Comparison of ENCODE assay signal across 16 mouse cellular contexts in the genomic region with DNA sequence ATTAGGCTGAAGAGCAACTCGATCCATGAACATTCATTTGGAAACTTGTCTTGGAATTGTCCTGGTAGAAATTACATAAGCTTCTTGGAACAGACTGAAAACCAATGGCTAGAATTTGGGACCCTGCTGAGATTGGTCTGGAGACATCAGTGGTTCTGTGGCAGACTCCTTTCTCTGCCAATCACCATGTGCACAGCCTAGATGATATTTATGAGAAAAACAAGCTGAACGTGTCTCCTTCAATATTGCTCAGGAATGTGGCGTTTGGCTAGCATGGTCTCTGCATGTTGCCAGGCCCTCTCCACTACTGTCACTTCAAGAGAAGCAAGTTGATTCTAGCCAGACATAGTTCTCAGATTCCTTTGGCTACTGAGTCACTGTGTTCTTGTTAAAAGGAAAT.
DNase-seq lines count a peak whose midpoint lies in the region; TF ChIP-seq lines count a peak whose summit lies in the region.
"Had no signal": no experiment of that assay in that cellular context is flagged by ENCODE, and none has a peak within 500 bp of the region (broad histone marks: within the 10 kb centered on the region; RNA-seq: fewer than 3 reads in every experiment).

No protein-coding gene starts in this region.

- WGBS in lung, adult 2 months, result 63% methylated on average over 3 of the region's 3 CpGs

- TF ChIP-seq CTCF in gastrocnemius, adult 2 months (IDR thresholded peaks at IDR 0.05), result no peak
- TF ChIP-seq CTCF in lung, adult 2 months (IDR thresholded peaks at IDR 0.05; ENCODE audit: insufficient read depth, low read length), result no peak

- H3K4me3 ChIP-seq in gastrocnemius, adult 2 months, result no peak overlapping the region
- H3K4me3 ChIP-seq in lung, adult 2 months (replicated peaks; ENCODE audit: extremely low read depth, low read depth, low read length), result no peak overlapping the region
- H3K4me3 ChIP-seq: midbrain, embryonic 12.5 days; myocyte; neural tube, embryonic 15.5 days had no signal

- DNase-seq in gastrocnemius, postnatal 25 days, result peak; percentile 7
- no peak for DNase-seq in gastrocnemius, adult 2 months
- DNase-seq in lung, postnatal 36 days, result peak; percentile 7
- DNase-seq in lung, adult 2 months, result no peak
- peak; percentile 63 for DNase-seq in cerebellum, adult 9-11 months
- peak; percentile 13 for DNase-seq in skeletal muscle tissue, adult 2 months (ENCODE audit: low read depth, low spot score)
- DNase-seq in adrenal gland, postnatal 4 days (ENCODE audit: low spot score in 2 of 2), result no peak
- DNase-seq in retina, postnatal 1 day, result no peak
- DNase-seq: adrenal gland, adult 2 months; lung, postnatal 4 days; right cerebral cortex, postnatal 4 days; thymus, postnatal 36 days had no signal

- intact Hi-C loops in gastrocnemius, adult 2 months (cut with DNase I), result no loop called here

- TF ChIP-seq POLR2A in lung, adult 2 months (IDR thresholded peaks at IDR 0.05; ENCODE audit: borderline replicate concordance, extremely low read depth, low read depth, low read length), result no peak

- H3K27ac ChIP-seq in gastrocnemius, adult 2 months, result no peak overlapping the region
- H3K27ac ChIP-seq: hindbrain, postnatal 0 days; midbrain, embryonic 12.5 days; neural tube, embryonic 15.5 days had no signal

- H3K4me1 ChIP-seq in lung, adult 2 months (ENCODE audit: control insufficient read depth, insufficient read depth, low read length), result no peaks in the 10 kb centered on the region
- H3K4me1 ChIP-seq: midbrain, embryonic 12.5 days; neural tube, embryonic 15.5 days had no signal

Comparison
In these comparisons a context has a peak if more than half of its experiments do, and no peak if none do; other contexts are left out.
1. DNase-seq: peak in gastrocnemius, postnatal 25 days (single experiment), lung, postnatal 36 days (single experiment), cerebellum, adult 9-11 months (single experiment) and skeletal muscle tissue, adult 2 months (single experiment); none in gastrocnemius, adult 2 months (single experiment), lung, adult 2 months (single experiment), adrenal gland, postnatal 4 days (0 of 2) and retina, postnatal 1 day (single experiment).